Mouse (Mus musculus) lung, adult 18-20 months (tissue): Measurements from ENCODE around the gene Nmbr.
A peak's percentile ranks its signal among the peaks of the same experiment; 100 is the strongest.

Experiments used
- DNase-seq, 2 experiments: peaks; one replicate each; pipeline ENCODE4 v3.0.0; 2022; ENCODE audit warnings: mixed read lengths in 2 of 2

Gene Nmbr

DNA sequence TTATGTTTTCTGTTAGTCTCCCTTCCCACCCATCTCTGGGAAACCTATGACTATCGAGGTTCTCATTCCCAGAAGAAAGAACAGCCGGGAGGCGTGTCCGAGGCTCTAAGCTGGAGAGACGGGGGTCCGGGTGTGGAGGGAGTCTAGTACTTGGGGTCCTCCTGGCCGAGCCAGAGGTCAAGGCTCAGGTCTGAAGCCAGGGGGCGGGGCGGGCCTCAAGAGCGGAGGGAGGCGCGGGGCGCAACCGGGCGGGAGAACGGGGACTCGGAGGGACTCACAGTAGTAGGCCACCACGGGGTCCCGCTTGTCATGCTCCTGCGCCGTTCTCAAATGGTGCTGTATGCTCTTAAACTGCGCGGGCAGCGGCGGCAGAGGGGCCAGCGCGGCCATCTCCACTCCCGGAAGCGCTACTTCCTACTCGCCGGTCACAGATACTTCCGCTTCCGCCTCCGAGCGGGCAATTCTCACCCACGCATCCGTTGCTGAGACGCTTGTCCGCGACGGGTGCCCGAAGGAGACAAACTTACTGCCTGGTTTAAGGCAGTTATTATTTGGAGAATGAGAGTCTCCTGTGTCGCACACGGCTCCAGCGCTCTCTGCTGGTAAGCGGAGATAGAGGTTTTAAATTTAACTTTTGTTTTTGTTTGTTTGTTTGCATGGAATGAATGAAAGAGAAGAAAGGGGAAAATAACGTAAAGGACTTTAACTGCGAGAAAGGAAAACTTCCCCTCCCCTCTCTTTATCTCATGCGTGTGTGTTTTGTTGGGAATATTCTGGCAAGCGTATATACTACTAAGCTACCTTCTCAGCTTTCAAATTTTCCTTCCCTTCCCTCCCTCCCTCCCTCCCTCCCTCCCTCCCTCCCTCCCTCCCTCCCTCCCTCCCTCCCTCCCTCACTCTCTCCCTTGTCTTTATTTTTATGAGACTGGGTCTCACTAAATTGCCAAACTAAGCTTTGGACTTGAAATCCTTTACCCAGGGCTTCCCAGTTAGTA is at the start of gene Nmbr, which contains the start of gene Vta1:
TSS of gene Nmbr (plus strand) at position 520 of the 995 bp plus-strand sequence.
TSS of gene Vta1 (minus strand) at position 489 of the 995 bp plus-strand sequence.
- DNase-seq: peak; percentile 98 to 99

GRCm38 (mm10) chr10:14660875-14661274 is 44.5 kb upstream of the Nmbr start:
- DNase-seq: no peak

- no peak for DNase-seq
These were observed 39.2 kb upstream of the Nmbr start for GRCm38 (mm10) chr10:14666147-14666546.

GRCm38 (mm10) chr10:14685663-14686062 is 19.7 kb upstream of the Nmbr start:
- DNase-seq: no peak

GRCm38 (mm10) chr10:14688785-14689442 is 16.5 kb upstream of the Nmbr start:
- DNase-seq: no peak

DNA sequence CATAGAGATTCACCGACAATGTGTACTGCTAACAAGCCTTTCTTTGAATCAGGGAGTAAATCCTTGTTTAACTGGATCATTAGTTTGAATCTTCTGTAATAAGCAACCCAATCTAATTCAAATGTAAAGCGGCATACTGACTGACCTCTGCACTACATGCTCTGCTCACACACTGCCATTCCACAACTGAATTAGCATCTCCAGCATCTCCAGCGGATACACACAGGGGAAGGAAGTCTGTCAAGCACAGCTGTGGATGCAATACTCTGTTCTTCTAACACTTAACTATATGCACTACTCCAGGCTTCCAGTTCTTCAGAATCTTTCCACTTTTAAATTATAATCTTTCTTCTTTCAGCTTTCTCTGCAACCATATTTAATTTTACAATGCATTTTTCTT is 15.0 kb upstream of the Nmbr start:
- no peak for DNase-seq

GRCm38 (mm10) chr10:14703239-14703638 is 2.2 kb upstream of the Nmbr start:
- DNase-seq: no peak

- no peak for DNase-seq
These were observed 1.5 kb upstream of the Nmbr start for GRCm38 (mm10) chr10:14703830-14704420.

DNA sequence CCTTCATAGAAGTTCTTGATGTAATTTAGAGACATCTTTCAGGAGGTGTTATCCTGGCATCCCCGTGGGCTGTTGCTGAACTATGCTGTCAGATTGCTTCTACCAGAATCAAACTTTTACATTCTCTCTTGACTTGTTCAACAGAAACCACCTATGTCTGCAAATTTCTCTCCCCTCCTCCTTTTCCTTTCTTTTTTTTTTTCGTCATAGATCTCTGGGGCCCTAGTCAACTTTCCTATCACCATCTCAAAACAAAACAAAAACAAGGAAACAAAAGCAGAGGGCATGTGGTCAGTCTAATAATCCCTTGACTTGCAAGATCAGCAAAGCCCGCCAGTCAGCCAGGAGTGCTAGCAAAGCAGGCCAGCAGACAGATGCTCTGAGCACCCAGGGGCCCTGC is 12.7 kb downstream of the Nmbr start, which contains the start of gene Gje1:
TSS of gene Gje1 (minus strand) at position 101 of the 400 bp plus-strand sequence.
- DNase-seq: no peak

DNA sequence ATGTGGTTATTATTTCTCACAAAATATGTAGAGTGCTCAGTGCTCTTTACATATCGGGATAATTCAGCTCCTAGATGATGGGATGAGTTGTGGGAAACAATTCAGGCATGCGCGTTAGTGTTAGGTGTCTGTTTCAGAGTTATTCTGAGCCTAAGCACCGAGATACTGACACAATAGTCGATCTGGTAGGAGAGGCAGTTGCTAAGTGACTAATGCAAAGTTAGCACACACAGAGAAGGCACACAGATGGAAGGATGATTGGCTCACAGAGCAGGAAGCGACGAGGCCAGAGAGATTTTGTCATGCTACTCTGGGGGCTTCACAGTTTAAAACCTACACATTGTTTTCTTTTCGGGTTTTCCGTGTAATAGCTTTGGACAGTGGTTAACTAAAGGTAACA is 20.3 kb downstream of the Nmbr start:
- no peak for DNase-seq

DNA sequence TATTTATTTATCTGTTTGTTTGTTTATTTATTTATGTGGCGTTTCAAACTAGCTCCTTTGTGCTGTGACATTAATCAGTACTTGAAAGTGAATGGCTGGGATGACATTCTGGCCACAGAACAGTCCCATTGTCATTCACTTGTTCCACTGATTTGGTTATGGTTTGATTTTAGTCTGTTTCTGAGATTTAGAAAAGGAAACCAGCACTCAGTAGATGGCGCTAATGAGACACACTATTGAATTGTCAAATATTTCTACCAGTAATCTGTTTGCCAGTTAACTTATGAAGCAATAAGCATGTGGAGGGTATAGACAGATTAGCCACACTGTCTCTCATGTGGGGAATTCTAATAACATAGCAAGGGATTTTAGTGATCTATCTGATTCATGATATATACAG is 28.9 kb downstream of the Nmbr start:
- DNase-seq: peak in 1 of 2 experiments; percentile 0

DNA sequence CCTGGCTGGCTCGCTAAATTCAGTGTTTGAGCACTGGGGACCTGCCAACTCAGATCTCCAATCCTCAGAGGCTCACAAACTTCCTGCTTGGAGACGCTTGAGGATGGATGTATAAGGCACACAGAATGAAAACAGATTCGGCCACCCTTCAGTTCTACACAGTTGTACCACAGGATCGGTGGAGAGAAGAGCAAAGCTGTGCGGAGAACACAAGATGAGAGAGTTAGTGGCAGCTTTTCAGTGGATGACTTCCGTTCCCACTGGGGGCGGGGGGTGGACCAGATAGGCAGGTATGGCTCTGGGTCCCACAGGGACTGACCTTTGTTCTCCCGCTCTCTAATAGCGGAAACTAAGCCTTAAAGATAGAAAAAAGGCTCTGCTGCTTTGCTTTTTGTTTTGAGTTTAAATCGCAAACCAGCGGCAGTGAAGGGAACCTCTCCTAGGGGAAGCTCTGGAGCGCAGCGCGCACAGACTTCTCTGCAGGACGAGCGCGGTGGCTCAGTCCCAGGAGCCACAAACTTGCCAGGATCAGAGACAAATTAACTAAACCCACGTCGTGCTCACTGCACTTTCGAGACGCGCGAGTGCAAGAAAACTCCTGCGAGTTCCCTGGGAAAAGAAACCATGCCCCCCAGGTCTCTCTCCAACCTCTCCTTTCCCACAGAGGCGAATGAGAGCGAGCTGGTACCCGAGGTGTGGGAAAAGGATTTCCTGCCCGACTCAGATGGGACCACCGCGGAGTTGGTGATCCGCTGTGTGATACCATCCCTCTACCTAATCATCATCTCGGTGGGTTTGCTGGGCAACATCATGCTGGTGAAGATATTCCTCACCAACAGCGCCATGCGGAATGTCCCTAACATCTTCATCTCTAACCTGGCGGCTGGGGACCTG is 54.5 kb downstream of the Nmbr start:
- no peak for DNase-seq

DNA sequence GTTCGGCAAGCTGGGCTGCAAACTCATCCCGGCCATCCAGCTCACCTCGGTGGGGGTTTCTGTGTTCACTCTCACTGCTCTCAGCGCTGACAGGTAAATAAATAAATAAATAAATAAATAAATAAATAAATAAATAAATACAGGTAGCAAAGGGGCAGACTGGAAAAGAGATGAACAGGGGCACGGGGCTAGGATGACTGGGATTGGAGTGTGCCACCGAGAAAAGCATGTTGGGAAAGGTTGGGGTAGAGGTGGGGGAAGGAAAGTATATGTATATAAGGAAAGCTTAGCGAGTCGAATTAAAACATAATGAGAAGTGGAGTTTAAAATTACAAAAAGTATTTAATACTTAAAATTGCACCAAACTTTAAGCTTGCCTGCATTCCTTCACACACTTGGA is 55.2 kb downstream of the Nmbr start:
- no peak for DNase-seq

DNA sequence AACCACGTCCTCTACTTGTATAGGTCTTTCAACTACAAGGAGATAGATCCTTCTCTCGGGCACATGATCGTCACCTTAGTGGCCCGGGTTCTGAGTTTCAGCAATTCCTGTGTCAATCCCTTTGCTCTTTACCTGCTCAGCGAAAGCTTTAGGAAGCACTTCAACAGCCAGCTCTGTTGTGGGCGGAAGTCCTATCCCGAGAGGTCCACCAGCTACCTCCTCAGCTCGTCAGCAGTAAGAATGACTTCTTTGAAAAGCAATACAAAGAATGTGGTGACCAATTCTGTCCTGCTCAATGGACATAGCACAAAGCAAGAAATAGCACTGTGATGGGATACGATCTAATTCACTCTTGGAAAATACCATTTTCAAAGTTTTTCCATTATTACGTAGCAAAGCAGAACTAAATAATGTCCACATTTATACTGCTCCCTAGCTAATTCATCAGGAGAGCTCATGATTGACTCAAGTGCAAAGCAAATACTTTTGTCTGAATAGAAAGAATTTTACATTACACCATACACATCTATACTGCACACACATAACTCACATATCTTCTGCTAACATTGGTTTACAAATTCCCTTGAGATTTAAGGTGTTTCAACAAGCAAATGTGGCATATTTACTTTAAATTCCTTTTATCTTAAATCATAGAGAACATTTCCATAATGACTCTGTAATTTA is 65.0 kb downstream of the Nmbr start:
- no peak for DNase-seq

DNA sequence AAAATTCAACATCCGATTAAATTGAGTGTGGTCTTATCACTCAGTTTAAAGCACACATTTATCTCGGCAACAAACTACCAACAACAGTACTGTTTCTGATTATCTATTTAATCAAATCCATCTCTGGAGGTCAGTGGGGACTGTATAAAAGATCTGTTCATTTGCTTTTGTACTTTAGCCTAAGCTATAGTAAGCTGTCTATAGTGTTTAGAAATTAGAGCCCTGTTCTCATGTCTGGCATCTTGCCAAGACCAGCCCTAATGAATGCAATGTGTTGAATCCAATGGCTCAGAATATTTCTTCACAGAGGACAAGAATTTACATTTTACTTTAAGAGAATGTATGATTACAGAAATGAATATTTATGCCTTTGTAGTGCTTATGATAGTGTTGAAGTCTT is 69.1 kb downstream of the Nmbr start:
- DNase-seq: no peak

- no peak for DNase-seq
These were observed 84.6 kb downstream of the Nmbr start for GRCm38 (mm10) chr10:14789969-14790368.

- DNase-seq: no peak
These were observed 111.6 kb downstream of the Nmbr start for GRCm38 (mm10) chr10:14816970-14817369.
